Mouse (Mus musculus) stomach, embryonic 15.5 days (tissue): ENCODE measurements around the gene Gast. TPM values are rescaled to one million over a fixed set of nuclear protein-coding genes. Genes with fewer than 3 reads are reported as not detected.

Experiments used
- ATAC-seq: fragments of 200-750 bp; cut with Nextera tagmentation; 2 replicates; pipeline ENCODE4 v1.8.0; 2017; ENCODE audit warnings: low read depth, moderate number of reproducible peaks, moderate TSS enrichment; ENCODE audit not compliant: insufficient read depth, low FRiP score
- H3K27ac ChIP-seq: fragments of 300-500 bp; sonication (generic); 2 replicates; pipeline ENCODE4 v1.5.1; 2015; ENCODE audit warnings: mild to moderate bottlenecking, inconsistent platforms
- H3K27me3 ChIP-seq: fragments of 300-500 bp; sonication (generic); replicated peaks from 2 replicates; pipeline ENCODE4 v1.6.1; 2015; ENCODE audit warnings: inconsistent platforms
- H3K36me3 ChIP-seq: fragments of 300-500 bp; sonication (generic); 2 replicates; pipeline ENCODE4 v1.6.1; 2015; ENCODE audit warnings: inconsistent platforms
- H3K4me1 ChIP-seq: fragments of 300-500 bp; sonication (generic); 2 replicates; pipeline ENCODE4 v1.6.1; 2015; ENCODE audit warnings: inconsistent platforms
- H3K4me2 ChIP-seq: fragments of 300-500 bp; sonication (generic); 2 replicates; pipeline ENCODE4 v1.6.1; 2015; ENCODE audit warnings: mild to moderate bottlenecking, inconsistent platforms
- H3K4me3 ChIP-seq: fragments of 300-500 bp; sonication (generic); replicated peaks from 2 replicates; pipeline ENCODE4 v1.5.1; 2015; ENCODE audit warnings: inconsistent platforms
- H3K9ac ChIP-seq: fragments of 300-500 bp; sonication (generic); 2 replicates; pipeline ENCODE4 v1.6.1; 2015; ENCODE audit warnings: inconsistent platforms
- H3K9me3 ChIP-seq: fragments of 300-500 bp; sonication (generic); 2 replicates; pipeline ENCODE4 v1.6.1; 2016; ENCODE audit warnings: inconsistent platforms
- WGBS: fragments of 180-500 bp; shearing (Covaris S2); methylation state at CpG from one replicate; pipeline ENCODE4 v1.1.7; 2015; 5-methylcytosine and 5-hydroxymethylcytosine counted together
- polyA plus RNA-seq: library from polyadenylated mRNA; unstranded; fragments of >200 nt; fragmentation: Nextera tagmentation; extraction: Ambion mirVana; gene quantifications from 2 replicates; pipeline ENCODE4 v1.2.1, GENCODE M21; 2015

Gene Gast
- polyA plus RNA-seq, 1 experiment from 2014 or later = 16.3 TPM

GRCm38 (mm10) chr11:100369822-100370221 lies 35.6 kb downstream of the Gast start:
- Histone ChIP-seq H3K4me1 (no peaks in the 10 kb centered on the region), H3K9ac (no peak overlapping the region), H3K4me2 (no peak overlapping the region), H3K27ac (no peak overlapping the region), H3K27me3 (no peaks in the 10 kb centered on the region), H3K36me3 (peaks cover 35% of the 10 kb centered on the region), H3K9me3 (no peaks in the 10 kb centered on the region), H3K4me3 (no peak overlapping the region)
- ATAC-seq = no peak
- WGBS = 69% methylated on average over 8 of the region's 8 CpGs

GRCm38 (mm10) chr11:100371981-100372558 lies 37.9 kb downstream of the Gast start:
- ATAC-seq = no peak
- Histone ChIP-seq H3K9ac (no peak overlapping the region), H3K27me3 (no peaks in the 10 kb centered on the region), H3K4me2 (no peak overlapping the region), H3K27ac (no peak overlapping the region), H3K36me3 (peaks cover 56% of the 10 kb centered on the region), H3K9me3 (no peaks in the 10 kb centered on the region), H3K4me1 (no peaks in the 10 kb centered on the region), H3K4me3 (no peak overlapping the region)
- WGBS = 78% methylated on average over 8 of the region's 8 CpGs

GRCm38 (mm10) chr11:100375127-100375526 lies 40.9 kb downstream of the Gast start:
- no peak for ATAC-seq
- WGBS = 86% methylated on average over 9 of the region's 9 CpGs

GRCm38 (mm10) chr11:100376005-100376404 lies 41.8 kb downstream of the Gast start:
- Histone ChIP-seq H3K27ac (no peak overlapping the region), H3K27me3 (no peaks in the 10 kb centered on the region), H3K4me1 (no peaks in the 10 kb centered on the region), H3K36me3 (peaks cover 69% of the 10 kb centered on the region), H3K4me2 (no peak overlapping the region), H3K9me3 (no peaks in the 10 kb centered on the region), H3K9ac (no peak overlapping the region), H3K4me3 (no peak overlapping the region)
- ATAC-seq = no peak
- WGBS = 74% methylated on average over 4 of the region's 4 CpGs

More at GRCm38 (mm10) chr11:100375127-100375526, 40.9 kb downstream of the Gast start:
- H3K9ac ChIP-seq = no peak overlapping the region
- H3K36me3 ChIP-seq = peaks cover 73% of the 10 kb centered on the region
- no peaks in the 10 kb centered on the region for H3K27me3 ChIP-seq
- no peak overlapping the region for H3K4me3 ChIP-seq
- H3K4me2 ChIP-seq = no peak overlapping the region
- no peak overlapping the region for H3K27ac ChIP-seq
- no peaks in the 10 kb centered on the region for H3K4me1 ChIP-seq
- H3K9me3 ChIP-seq = no peaks in the 10 kb centered on the region

DNA sequence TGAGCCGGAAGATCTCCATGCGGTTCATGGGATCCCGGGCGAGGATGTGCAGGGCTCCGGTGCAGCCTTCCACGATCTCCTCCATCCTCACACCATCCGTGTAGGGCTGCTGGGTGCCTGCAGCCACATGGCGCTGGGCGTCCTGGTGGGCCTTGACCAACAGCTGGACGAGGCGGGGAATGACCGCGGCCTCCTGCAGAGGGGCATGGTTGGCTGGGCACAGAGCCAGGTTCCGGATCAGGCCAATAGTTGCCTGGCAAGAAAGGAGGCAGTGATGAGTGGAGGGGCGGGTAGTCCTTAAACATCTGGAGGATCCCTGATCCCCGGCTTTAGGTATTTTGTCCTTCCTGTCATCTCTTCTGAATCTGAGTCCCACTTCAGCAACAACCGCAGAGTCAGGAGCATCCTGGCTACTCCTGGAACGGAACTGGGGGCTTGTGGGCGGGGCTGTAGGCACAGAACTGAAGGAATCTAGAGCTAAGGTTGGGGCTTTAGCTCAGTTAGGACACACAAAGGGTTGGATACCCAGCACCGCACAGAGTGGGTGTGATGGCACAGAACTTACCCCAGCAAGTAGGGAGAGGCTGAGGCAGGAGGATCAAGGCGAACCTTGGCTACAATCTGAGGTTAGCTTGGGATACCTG lies 42.7 kb downstream of the Gast start:
- H3K9ac ChIP-seq = no peak overlapping the region
- no peak overlapping the region for H3K4me2 ChIP-seq
- no peaks in the 10 kb centered on the region for H3K27me3 ChIP-seq
- no peaks in the 10 kb centered on the region for H3K9me3 ChIP-seq
- no peak overlapping the region for H3K27ac ChIP-seq
- no peak overlapping the region for H3K4me3 ChIP-seq
- ATAC-seq = no peak; the same call in 1 of the 2 replicates
- H3K4me1 ChIP-seq = no peaks in the 10 kb centered on the region
- H3K36me3 ChIP-seq = peaks cover 68% of the 10 kb centered on the region
- 92% methylated on average over 21 of the region's 21 CpGs for WGBS

DNA sequence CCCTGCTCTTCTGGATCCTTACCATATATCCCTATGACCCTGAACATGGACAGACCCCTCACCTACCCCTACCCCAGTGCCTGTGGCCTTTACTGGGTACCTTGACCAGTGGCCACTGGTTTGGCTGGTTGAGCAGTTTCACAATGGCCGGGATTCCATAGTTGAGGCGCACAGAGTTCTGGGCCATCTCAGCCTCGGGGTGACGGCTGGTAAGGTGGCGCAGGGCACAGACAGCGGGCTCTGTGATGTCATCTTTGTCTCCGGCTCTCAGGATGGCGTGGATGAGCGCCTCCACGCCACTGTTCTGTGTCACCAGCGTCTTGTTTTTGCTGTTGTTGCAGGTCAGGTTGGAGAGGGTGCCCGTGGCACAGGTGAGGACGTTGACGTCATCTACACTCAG lies 43.8 kb downstream of the Gast start:
- H3K36me3 ChIP-seq = peaks cover 73% of the 10 kb centered on the region

DNA sequence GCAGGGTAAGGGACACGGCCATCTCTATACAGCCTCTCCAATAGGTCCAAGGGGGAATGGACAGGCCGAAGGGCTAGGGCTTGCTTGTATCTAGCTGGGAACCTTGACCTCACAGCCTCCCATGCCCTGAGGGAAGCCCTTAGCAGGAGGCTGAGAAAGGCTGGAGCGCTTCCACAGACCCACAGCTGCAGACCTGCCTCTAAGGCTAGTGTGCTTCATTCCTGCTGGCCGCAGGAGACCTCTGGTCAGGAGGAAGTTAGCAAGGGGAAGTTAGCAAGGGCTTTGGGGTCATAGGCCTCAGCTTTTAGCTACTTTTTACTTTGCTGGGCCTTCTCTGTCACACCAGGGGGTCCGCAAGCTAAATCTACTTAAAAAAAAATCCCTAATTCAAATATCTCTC lies 44.2 kb downstream of the Gast start:
- no peak overlapping the region for H3K9ac ChIP-seq
- 93% methylated on average over 5 of the region's 5 CpGs for WGBS
- H3K27ac ChIP-seq = no peak overlapping the region
- peaks cover 73% of the 10 kb centered on the region for H3K36me3 ChIP-seq
- H3K4me1 ChIP-seq = no peaks in the 10 kb centered on the region
- H3K4me2 ChIP-seq = no peak overlapping the region
- no peak overlapping the region for H3K4me3 ChIP-seq
- ATAC-seq = no peak
- H3K27me3 ChIP-seq = no peaks in the 10 kb centered on the region
- H3K9me3 ChIP-seq = no peaks in the 10 kb centered on the region

More for the DNA sequence above, 43.8 kb downstream of the Gast start:
- Histone ChIP-seq H3K9ac (no peak overlapping the region), H3K4me2 (no peak overlapping the region), H3K27me3 (no peaks in the 10 kb centered on the region), H3K4me3 (no peak overlapping the region), H3K4me1 (no peaks in the 10 kb centered on the region), H3K9me3 (no peaks in the 10 kb centered on the region), H3K27ac (no peak overlapping the region)
- 94% methylated on average over 14 of the region's 14 CpGs for WGBS
- ATAC-seq = no peak

GRCm38 (mm10) chr11:100379311-100379710 lies 45.1 kb downstream of the Gast start:
- Histone ChIP-seq H3K4me3 (no peak overlapping the region), H3K4me1 (no peaks in the 10 kb centered on the region), H3K9ac (no peak overlapping the region), H3K27me3 (no peaks in the 10 kb centered on the region), H3K27ac (no peak overlapping the region), H3K9me3 (no peaks in the 10 kb centered on the region), H3K36me3 (peaks cover 73% of the 10 kb centered on the region), H3K4me2 (no peak overlapping the region)
- no peak for ATAC-seq
- WGBS = 90% methylated on average over 4 of the region's 4 CpGs

GRCm38 (mm10) chr11:100382682-100383081 lies 48.5 kb downstream of the Gast start:
- Histone ChIP-seq H3K4me2 (no peak overlapping the region), H3K36me3 (peaks cover 52% of the 10 kb centered on the region), H3K27me3 (no peaks in the 10 kb centered on the region), H3K4me1 (peaks cover 17% of the 10 kb centered on the region), H3K4me3 (no peak overlapping the region), H3K9me3 (no peaks in the 10 kb centered on the region), H3K27ac (no peak overlapping the region), H3K9ac (no peak overlapping the region)
- ATAC-seq = no peak
- 83% methylated on average over 6 of the region's 6 CpGs for WGBS

GRCm38 (mm10) chr11:100385016-100385415 lies 50.8 kb downstream of the Gast start:
- no peaks in the 10 kb centered on the region for H3K27me3 ChIP-seq
- H3K36me3 ChIP-seq = peaks cover 33% of the 10 kb centered on the region
- no peak overlapping the region for H3K4me2 ChIP-seq
- 78% methylated on average over 3 of the region's 3 CpGs for WGBS
- H3K9ac ChIP-seq = no peak overlapping the region
- no peak for ATAC-seq
- H3K4me3 ChIP-seq = no peak overlapping the region
- H3K9me3 ChIP-seq = no peaks in the 10 kb centered on the region
- H3K4me1 ChIP-seq = peaks cover 40% of the 10 kb centered on the region
- H3K27ac ChIP-seq = no peak overlapping the region

GRCm38 (mm10) chr11:100386586-100386985 lies 52.4 kb downstream of the Gast start:
- peak; percentile 86 for ATAC-seq
- WGBS = 53% methylated on average over 5 of the region's 5 CpGs
- Histone ChIP-seq H3K9me3 (no peaks in the 10 kb centered on the region), H3K36me3 (peaks cover 30% of the 10 kb centered on the region), H3K27me3 (no peaks in the 10 kb centered on the region), H3K4me3 (no peak overlapping the region), H3K27ac (peak overlapping the region; percentile 90), H3K9ac (no peak overlapping the region), H3K4me2 (peak overlapping the region; percentile 37), H3K4me1 (peaks cover 55% of the 10 kb centered on the region)
